Mouse (Mus musculus) brain, embryonic 14.5 days (tissue): ENCODE results near the gene Hebp2.

Source experiments
- CTCF ChIP-seq: fragments of 200-500 bp; IDR thresholded peaks from 2 replicates; pipeline ENCODE4 v1.5.1; 2012; ENCODE audit warnings: inconsistent platforms, mild to moderate bottlenecking, moderate library complexity, borderline replicate concordance; ENCODE audit not compliant: insufficient read depth, insufficient read length; ENCODE audit errors: extremely low read depth
- POLR2A ChIP-seq: fragments of 200-500 bp; IDR thresholded peaks from 2 replicates; pipeline ENCODE4 v1.6.1; 2012; ENCODE audit warnings: mild to moderate bottlenecking, inconsistent platforms, borderline replicate concordance; ENCODE audit not compliant: poor library complexity, insufficient read depth, insufficient read length, severe bottlenecking; ENCODE audit errors: extremely low read depth

DNA sequence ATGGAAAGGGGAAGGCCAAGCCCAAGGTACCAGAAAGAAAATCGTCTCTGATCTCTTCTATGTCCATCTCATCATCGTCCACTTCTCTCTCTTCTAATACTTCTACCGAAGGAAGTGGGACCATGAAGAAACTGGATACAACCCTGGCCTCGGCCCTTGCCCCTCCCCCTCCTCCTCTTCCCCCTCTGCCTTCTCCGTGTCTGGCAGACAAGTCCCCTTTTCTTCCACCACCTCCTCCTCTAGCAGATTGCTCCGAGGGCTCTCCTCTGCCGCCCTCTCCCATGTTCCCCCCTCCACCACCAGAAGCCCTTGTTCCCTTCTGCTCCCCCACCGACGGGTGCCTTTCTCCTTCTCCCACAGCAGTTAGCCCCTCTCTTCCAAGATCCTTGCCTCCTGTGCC, 20.1 kb downstream of the Hebp2 start:
- no peak for TF ChIP-seq CTCF
- TF ChIP-seq POLR2A, result no peak
